Mouse (Mus musculus) spleen, adult 2 months (tissue): Measurements from ENCODE around the gene Kxd1.

ENCODE experiments used
- CTCF ChIP-seq: fragments of 200-500 bp; IDR thresholded peaks from 2 replicates; pipeline ENCODE4 v1.5.1; 2011; ENCODE audit warnings: mild to moderate bottlenecking, inconsistent platforms; ENCODE audit not compliant: insufficient read depth, insufficient read length, insufficient replicate concordance; ENCODE audit errors: extremely low read depth
- POLR2A ChIP-seq: fragments of 200-500 bp; IDR thresholded peaks from 2 replicates; pipeline ENCODE4 v1.6.1; 2011; ENCODE audit warnings: low read depth, low read length, inconsistent platforms

GRCm38 (mm10) chr8:70486941-70487520, 40.7 kb downstream of the Kxd1 start, which contains the start of gene Tmem59l:
- TF ChIP-seq CTCF (no peak), POLR2A (no peak)
